Mouse (Mus musculus): Measurements from ENCODE around the gene Farsa. TPM values are rescaled to one million over a fixed set of nuclear protein-coding genes. Genes with fewer than 3 reads are reported as not detected.

Gene Farsa
- polyA plus RNA-seq, 1 experiment from 2014 or later: 104 TPM

DNA sequence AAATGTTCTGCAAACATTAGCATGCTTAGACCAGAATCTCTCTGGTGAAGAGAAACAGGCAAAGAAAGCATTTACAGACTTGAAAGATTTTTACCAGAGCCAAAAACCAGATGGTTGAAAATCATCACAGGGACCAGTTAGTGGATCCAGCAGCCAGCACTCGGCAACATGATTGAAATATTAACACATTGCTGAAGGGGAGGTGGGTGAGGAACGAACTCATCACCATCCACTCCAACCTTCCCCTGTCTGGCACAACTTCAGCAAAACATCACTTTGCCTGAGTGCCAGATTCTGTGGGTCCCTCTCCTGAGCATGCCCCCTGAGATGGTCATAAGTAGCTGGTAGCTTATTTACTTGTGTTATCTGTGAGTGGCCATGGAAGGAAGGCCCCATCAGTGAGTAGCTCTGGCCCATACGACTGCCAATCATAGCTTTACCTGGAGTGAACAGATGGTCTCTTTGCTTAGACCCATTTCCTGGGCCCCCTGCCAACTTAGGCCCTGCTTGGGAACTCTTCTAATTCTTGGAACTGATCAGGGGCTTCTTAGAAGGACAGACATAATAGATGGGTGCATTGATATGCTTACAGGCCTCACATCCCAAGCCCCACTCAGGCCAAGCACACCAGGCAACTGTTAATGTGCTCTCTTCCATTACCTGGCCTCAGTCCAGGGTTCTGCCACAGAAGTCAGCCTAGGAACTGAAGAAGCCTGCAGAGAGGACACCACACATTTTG, 20.7 kb downstream of the Farsa start:
- ATAC-seq (ENCODE audit: insufficient read depth, low FRiP score, low TSS enrichment): no peak
- Histone ChIP-seq H3K27ac (ENCODE audit: low read depth, low read length) (no peak overlapping the region), H3K9me3 (ENCODE audit: control insufficient read depth, low read length) (no peaks in the 10 kb centered on the region), H3K27me3 (ENCODE audit: control insufficient read depth, insufficient read depth, low read length) (peaks cover 2% of the 10 kb centered on the region; the same call in 1 of the 2 replicates), H3K9ac (ENCODE audit: low read length) (no peak overlapping the region), H3K4me2 (ENCODE audit: low read depth) (no peak overlapping the region), H3K4me1 (ENCODE audit: control insufficient read depth, insufficient read depth, low read length) (peaks cover 1% of the 10 kb centered on the region; the same call in 1 of the 2 replicates), H3K36me3 (ENCODE audit: control insufficient read depth, insufficient read depth, low read length) (no peaks in the 10 kb centered on the region), H3K4me3 (ENCODE audit: low read depth, low read length) (no peak overlapping the region)
- no peak for DNase-seq (ENCODE audit: low spot score)
- 88% methylated on average over 3 of the region's 3 CpGs for WGBS

DNA sequence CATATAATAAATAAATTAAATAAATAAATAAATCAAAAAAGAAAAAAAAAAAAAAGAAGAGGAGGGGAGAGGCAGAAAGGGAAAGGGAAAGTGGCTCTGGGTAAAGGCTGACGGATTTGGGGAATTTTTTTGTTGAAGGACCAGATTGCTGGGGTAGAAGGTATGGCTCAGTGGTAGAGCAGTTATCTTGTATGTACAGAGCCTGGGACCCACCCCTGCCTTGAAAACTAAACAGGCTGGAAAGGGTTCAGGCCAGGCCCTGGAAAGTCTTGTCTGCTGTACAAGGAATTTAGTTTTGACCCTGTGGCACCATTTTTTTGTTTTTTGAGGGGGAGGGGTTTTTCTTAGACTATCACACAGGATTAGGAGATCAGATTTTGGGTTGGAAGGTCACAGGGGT, 22.1 kb downstream of the Farsa start:
- DNase-seq (ENCODE audit: low spot score) (no peak), ATAC-seq (ENCODE audit: insufficient read depth, low FRiP score, low TSS enrichment) (no peak)
- Histone ChIP-seq H3K9me3 (ENCODE audit: control insufficient read depth, low read length) (no peaks in the 10 kb centered on the region), H3K27ac (ENCODE audit: low read depth, low read length) (no peak overlapping the region), H3K4me2 (ENCODE audit: low read depth) (no peak overlapping the region), H3K4me1 (ENCODE audit: control insufficient read depth, insufficient read depth, low read length) (no peaks in the 10 kb centered on the region), H3K27me3 (ENCODE audit: control insufficient read depth, insufficient read depth, low read length) (no peaks in the 10 kb centered on the region), H3K9ac (ENCODE audit: low read length) (no peak overlapping the region), H3K36me3 (ENCODE audit: control insufficient read depth, insufficient read depth, low read length) (no peaks in the 10 kb centered on the region), H3K4me3 (ENCODE audit: low read depth, low read length) (no peak overlapping the region)
- 81% methylated on average over 1 of the region's 1 CpGs for WGBS

DNA sequence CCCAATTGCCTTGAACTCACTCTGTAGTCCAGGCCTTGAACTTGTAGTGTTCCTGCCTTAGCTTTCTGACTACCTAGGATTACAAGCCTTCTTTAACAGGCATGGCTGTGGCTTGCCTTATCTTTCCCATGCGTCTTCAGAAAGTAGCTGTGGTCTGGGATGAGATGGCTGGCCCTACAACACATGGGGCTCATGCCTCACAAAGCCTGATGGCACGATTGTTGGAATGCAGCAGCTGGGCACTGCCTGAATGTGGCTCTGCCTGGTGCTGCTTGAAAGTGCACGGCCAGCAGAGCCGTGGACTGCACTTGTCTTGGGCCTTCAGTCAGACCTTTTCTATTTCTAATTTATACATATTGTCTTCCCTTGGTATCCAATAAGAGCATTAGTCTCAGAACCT, 27.9 kb downstream of the Farsa start:
- Histone ChIP-seq H3K27ac (ENCODE audit: low read depth, low read length) (no peak overlapping the region), H3K9ac (ENCODE audit: low read length) (no peak overlapping the region), H3K4me3 (ENCODE audit: low read depth, low read length) (no peak overlapping the region), H3K36me3 (ENCODE audit: control insufficient read depth, insufficient read depth, low read length) (peaks cover 2% of the 10 kb centered on the region; the same call in 1 of the 2 replicates), H3K4me1 (ENCODE audit: control insufficient read depth, insufficient read depth, low read length) (no peaks in the 10 kb centered on the region), H3K27me3 (ENCODE audit: control insufficient read depth, insufficient read depth, low read length) (no peaks in the 10 kb centered on the region), H3K4me2 (ENCODE audit: low read depth) (no peak overlapping the region), H3K9me3 (ENCODE audit: control insufficient read depth, low read length) (no peaks in the 10 kb centered on the region)
- no peak for ATAC-seq (ENCODE audit: insufficient read depth, low FRiP score, low TSS enrichment)
- DNase-seq (ENCODE audit: low spot score): no peak
- 90% methylated on average over 4 of the region's 4 CpGs for WGBS

DNA sequence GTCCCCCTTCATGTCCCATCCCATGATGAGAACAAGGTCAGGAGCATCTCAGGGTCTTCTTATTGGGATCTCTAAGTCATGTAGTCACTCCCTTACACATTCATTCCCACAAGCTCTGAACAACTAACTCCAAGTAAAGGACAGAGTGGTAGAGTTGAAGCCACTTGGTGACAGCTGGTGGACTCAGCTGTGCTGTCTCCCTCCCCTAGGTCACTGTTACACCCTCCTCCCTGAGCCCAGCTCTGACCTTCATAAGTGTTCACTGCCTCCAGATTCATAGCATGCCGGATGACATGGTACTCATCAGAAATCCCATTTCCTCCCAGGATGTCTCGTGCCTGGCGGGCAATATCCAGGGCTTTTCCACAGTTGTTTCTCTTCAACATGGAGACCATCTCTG, 31.5 kb downstream of the Farsa start:
- Histone ChIP-seq H3K27ac (ENCODE audit: low read depth, low read length) (no peak overlapping the region), H3K9ac (ENCODE audit: low read length) (no peak overlapping the region), H3K27me3 (ENCODE audit: control insufficient read depth, insufficient read depth, low read length) (no peaks in the 10 kb centered on the region), H3K4me2 (ENCODE audit: low read depth) (no peak overlapping the region), H3K9me3 (ENCODE audit: control insufficient read depth, low read length) (no peaks in the 10 kb centered on the region), H3K36me3 (ENCODE audit: control insufficient read depth, insufficient read depth, low read length) (peaks cover 2% of the 10 kb centered on the region; the same call in 1 of the 2 replicates), H3K4me1 (ENCODE audit: control insufficient read depth, insufficient read depth, low read length) (peaks cover 2% of the 10 kb centered on the region; the same call in 1 of the 2 replicates), H3K4me3 (ENCODE audit: low read depth, low read length) (no peak overlapping the region)
- DNase-seq (ENCODE audit: low spot score) (no peak), ATAC-seq (ENCODE audit: insufficient read depth, low FRiP score, low TSS enrichment) (no peak)
- 93% methylated on average over 3 of the region's 3 CpGs for WGBS

DNA sequence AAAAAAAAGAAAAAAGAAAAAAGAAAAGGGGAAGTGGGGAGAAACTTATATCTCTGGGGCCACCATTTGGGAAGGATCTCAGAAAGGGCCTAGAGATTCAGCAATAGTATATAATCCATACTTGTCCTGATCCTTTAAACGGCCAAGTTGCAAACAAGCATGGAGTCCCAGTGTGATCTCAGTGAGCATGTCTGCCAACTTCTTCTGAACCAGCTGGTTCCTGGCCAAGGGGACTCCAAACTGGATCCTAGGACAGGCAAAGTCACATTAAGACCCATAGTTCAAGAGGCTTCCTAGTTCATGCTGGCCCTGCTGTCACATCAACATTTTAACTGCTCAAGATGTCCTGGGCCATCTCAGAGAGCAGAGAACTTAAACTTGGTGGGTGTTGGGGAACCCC, 32.4 kb downstream of the Farsa start:
- no peaks in the 10 kb centered on the region for H3K27me3 ChIP-seq (ENCODE audit: control insufficient read depth, insufficient read depth, low read length)
- DNase-seq (ENCODE audit: low spot score) (no peak), ATAC-seq (ENCODE audit: insufficient read depth, low FRiP score, low TSS enrichment) (no peak)
- H3K9me3 ChIP-seq (ENCODE audit: control insufficient read depth, low read length): no peaks in the 10 kb centered on the region
- no peak overlapping the region for H3K9ac ChIP-seq (ENCODE audit: low read length)
- peaks cover 2% of the 10 kb centered on the region; the same call in 1 of the 2 replicates for H3K36me3 ChIP-seq (ENCODE audit: control insufficient read depth, insufficient read depth, low read length)
- no peak overlapping the region for H3K4me2 ChIP-seq (ENCODE audit: low read depth)
- peaks cover 5% of the 10 kb centered on the region; the same call in 1 of the 2 replicates for H3K4me1 ChIP-seq (ENCODE audit: control insufficient read depth, insufficient read depth, low read length)
- 100% methylated on average over 1 of the region's 1 CpGs for WGBS
- no peak overlapping the region for H3K27ac ChIP-seq (ENCODE audit: low read depth, low read length)
- no peak overlapping the region for H3K4me3 ChIP-seq (ENCODE audit: low read depth, low read length)

DNA sequence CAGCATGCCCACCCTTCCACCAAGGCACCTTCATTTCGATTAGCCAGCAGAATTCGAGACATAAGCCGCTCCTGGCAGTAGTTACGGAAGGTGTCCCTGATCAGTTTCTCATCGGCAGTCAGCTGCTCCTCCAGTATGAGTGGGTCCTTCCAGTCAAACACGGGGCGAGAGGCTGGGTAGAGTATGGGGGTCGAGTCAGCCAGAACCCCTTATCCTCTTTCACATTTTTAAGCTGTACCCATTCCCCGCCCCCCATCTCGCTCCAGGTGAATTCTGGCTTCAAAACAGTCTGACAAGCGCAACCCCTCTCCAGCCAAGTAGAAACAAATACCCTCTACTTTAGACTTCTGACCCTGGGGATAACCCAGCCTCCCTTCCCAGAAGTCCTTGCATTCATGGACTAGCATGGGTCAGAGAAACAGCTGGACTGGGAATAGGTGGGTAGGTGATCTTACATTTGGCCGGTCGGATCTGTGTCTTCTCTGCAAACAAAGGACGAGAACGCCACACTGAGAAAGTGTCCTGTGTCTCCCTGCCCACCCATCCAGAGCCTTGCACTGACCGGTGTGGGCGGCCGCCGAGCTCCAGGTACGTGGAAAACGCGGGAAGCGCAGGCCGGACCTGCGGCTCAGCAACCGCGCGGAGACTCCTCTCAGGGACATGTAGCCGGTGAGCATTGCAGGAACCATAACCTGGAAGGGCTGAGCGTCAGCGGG, 36.4 kb downstream of the Farsa start:
- H3K9ac ChIP-seq (ENCODE audit: low read length): peak overlapping the region; percentile 57
- 14% methylated on average over 31 of the region's 31 CpGs for WGBS
- ATAC-seq (ENCODE audit: insufficient read depth, low FRiP score, low TSS enrichment): peak; percentile 36
- peak overlapping the region; percentile 70 for H3K4me2 ChIP-seq (ENCODE audit: low read depth)
- H3K27ac ChIP-seq (ENCODE audit: low read depth, low read length): no peak overlapping the region
- no peak for DNase-seq (ENCODE audit: low spot score)
- H3K4me3 ChIP-seq (ENCODE audit: low read depth, low read length): peak overlapping the region; percentile 63
- H3K9me3 ChIP-seq (ENCODE audit: control insufficient read depth, low read length): no peaks in the 10 kb centered on the region
- peaks cover 5% of the 10 kb centered on the region; the same call in 1 of the 2 replicates for H3K4me1 ChIP-seq (ENCODE audit: control insufficient read depth, insufficient read depth, low read length)
- no peaks in the 10 kb centered on the region; the same call in 1 of the 2 replicates for H3K36me3 ChIP-seq (ENCODE audit: control insufficient read depth, insufficient read depth, low read length)
- H3K27me3 ChIP-seq (ENCODE audit: control insufficient read depth, insufficient read depth, low read length): no peaks in the 10 kb centered on the region

DNA sequence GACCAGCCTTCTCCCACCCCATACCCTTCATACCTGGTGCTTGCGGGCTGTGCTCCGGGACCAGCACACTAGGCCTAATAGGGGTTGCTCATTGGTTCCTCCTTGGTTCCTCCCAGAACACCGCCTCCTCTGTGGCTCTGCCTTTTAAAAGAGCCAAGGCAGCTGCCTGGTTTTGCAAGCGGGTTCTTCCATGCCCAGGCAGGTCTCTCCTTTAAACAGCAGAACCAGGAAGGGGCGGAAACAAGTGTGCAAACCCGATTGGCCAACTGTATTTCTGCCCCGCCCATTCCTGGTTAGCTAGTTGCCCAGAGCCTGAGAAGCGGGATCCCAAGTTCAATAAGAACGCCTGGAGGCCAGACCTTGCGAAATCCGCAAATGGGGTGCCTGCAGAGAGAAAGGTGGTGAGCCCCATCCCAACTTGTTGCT, 36.9 kb downstream of the Farsa start, which contains the start of gene Gcdh:
Gene Gcdh, minus strand, starts transcription at position 213 of the 426 bp plus-strand sequence.
- no peaks in the 10 kb centered on the region for H3K27me3 ChIP-seq (ENCODE audit: control insufficient read depth, insufficient read depth, low read length)
- H3K4me1 ChIP-seq (ENCODE audit: control insufficient read depth, insufficient read depth, low read length): peaks cover 5% of the 10 kb centered on the region; the same call in 1 of the 2 replicates
- peak within 1 kb of the TSS; percentile 57 for H3K9ac ChIP-seq (ENCODE audit: low read length)
- H3K36me3 ChIP-seq (ENCODE audit: control insufficient read depth, insufficient read depth, low read length): no peaks in the 10 kb centered on the region; the same call in 1 of the 2 replicates
- ATAC-seq (ENCODE audit: insufficient read depth, low FRiP score, low TSS enrichment) (peak; percentile 94), DNase-seq (ENCODE audit: low spot score) (peak; percentile 89)
- H3K9me3 ChIP-seq (ENCODE audit: control insufficient read depth, low read length): no peaks in the 10 kb centered on the region
- H3K4me3 ChIP-seq (ENCODE audit: low read depth, low read length): peak within 1 kb of the TSS; percentile 63
- no peak within 1 kb of the TSS for H3K27ac ChIP-seq (ENCODE audit: low read depth, low read length)
- H3K4me2 ChIP-seq (ENCODE audit: low read depth): peak within 1 kb of the TSS; percentile 70
- WGBS: 0% methylated on average over 11 of the region's 11 CpGs

DNA sequence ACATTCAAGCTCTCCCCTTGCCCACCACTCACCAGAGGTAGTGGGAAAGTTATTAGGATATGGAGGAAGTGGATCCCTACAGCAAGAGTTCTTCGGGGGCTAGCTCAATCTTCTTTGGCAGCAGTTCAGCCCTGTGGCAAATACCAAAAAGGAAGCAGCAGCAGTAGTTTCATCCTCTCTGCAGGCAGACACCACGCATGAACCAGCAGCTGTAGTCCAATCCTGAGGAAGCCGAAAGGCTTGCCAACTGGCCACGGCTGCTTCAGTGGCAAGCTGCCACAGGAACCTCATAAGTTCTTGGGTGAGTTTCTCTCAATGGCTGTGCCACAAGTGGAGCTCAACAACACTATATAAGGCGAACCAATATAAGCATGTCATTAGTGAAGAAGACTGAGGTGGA, 39.2 kb downstream of the Farsa start:
- H3K9me3 ChIP-seq (ENCODE audit: control insufficient read depth, low read length): no peaks in the 10 kb centered on the region
- no peak for ATAC-seq (ENCODE audit: insufficient read depth, low FRiP score, low TSS enrichment)
- no peak overlapping the region for H3K9ac ChIP-seq (ENCODE audit: low read length)
- no peak overlapping the region for H3K27ac ChIP-seq (ENCODE audit: low read depth, low read length)
- peaks cover 5% of the 10 kb centered on the region; the same call in 1 of the 2 replicates for H3K4me1 ChIP-seq (ENCODE audit: control insufficient read depth, insufficient read depth, low read length)
- H3K4me2 ChIP-seq (ENCODE audit: low read depth): no peak overlapping the region
- no peaks in the 10 kb centered on the region for H3K27me3 ChIP-seq (ENCODE audit: control insufficient read depth, insufficient read depth, low read length)
- H3K4me3 ChIP-seq (ENCODE audit: low read depth, low read length): no peak overlapping the region
- no peak for DNase-seq (ENCODE audit: low spot score)
- WGBS: 89% methylated on average over 5 of the region's 5 CpGs
- no peaks in the 10 kb centered on the region; the same call in 1 of the 2 replicates for H3K36me3 ChIP-seq (ENCODE audit: control insufficient read depth, insufficient read depth, low read length)

All from neural tube, embryonic 11.5 days (tissue).